Mouse (Mus musculus): ENCODE results near the gene Olfr1228. TPM values are rescaled to one million over a fixed set of nuclear protein-coding genes. Genes with fewer than 3 reads are reported as not detected.

The Olfr1228 gene
- not detected for total RNA-seq (2023)

DNA sequence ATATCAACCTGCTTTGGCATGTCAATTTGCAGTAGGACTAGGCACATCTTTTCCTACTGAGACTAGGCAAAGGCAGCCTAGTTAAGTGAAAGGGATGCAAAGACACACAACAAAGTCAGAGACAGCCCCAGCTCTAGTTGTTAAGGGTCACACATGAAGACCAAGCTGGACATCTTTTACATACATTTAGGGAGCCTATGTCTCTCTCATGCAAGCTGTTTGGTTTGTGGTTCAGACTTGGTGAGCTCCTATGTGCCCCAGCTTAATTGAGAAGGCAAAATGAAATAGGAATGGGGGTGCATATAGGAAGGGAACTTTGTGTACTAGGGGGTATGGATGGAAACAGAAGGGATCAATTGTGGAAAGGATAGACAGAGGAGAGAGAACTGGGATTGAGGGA is at the start of gene Olfr1228:
Olfr1228 (minus strand) TSS at position 101 of the 400 bp plus-strand sequence.

DNA sequence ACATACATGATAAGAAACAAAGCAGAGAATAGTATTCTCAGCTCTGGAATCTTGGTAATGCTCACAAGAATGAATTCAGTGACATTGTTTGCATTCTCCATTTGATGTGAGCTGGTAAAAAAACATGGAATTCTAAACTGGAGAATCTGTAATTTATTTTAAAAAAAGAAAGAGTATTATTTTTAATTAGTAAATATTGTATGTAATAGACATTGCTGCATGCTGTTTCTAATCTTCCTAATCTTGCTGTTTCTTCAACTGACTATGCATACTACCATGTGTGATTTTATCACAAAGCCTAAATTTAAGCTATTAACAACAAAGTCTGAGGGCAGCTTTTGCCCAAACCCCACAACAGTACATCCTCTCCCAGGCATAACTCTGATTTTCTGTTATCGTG is 43.3 kb upstream of the Olfr1228 start, which contains the start of gene Olfr1230:
Olfr1230 (minus strand) TSS at position 101 of the 400 bp plus-strand sequence.

DNA sequence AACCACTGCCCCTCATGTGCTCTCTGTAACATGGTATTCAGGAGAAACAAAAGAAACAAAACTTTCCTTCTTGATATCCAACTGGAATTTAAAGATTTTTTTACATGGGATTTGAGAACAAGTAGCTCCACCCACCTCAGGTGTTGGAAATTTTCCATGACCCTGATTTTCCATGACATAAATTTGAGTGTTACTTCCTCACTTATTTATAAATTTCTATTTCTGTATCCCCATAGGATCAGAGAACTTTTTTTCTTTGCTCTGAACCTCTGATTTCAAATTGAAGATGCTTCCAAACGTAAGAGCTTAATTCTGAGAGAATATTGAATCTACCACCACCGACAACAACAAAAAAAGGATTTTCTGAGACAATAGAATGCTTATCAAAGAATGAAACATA is 34.1 kb upstream of the Olfr1228 start, which contains the start of gene Olfr1229:
Olfr1229 (minus strand) TSS at position 101 of the 400 bp plus-strand sequence.

DNA sequence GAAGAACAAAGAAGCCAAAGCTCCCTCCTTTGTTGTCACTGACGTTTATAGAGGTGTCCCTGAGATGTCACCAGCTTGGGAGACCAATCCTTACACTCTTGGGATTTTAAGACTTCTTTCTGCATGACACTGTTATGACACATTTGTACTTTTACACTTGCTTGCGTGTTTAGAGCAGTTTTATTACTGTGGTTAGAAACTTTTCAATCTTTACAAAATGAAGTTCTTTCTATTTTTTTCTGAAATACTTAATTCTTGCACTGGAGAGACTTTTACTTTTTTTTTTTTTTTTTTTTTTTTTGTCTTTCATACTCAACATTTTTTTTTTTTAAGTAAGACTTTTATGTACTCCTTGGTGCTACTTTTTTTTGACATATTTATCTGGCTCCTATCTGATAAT is 53.9 kb downstream of the Olfr1228 start, which contains the start of gene Olfr1226:
Olfr1226 (minus strand) TSS at position 101 of the 400 bp plus-strand sequence.

Other genes starting within 250 kb of the Olfr1228 start
- gene Olfr1215, start 247.1 kb downstream of the Olfr1228 start, total RNA-seq (2023): not detected
- not detected for gene Olfr1216, start 235.7 kb downstream of the Olfr1228 start, total RNA-seq (2023)
- gene Olfr1217, start 222.0 kb downstream of the Olfr1228 start, total RNA-seq (2023): not detected
- not detected for gene Olfr1218, start 192.9 kb downstream of the Olfr1228 start, total RNA-seq (2023)
- not detected for gene Olfr1219, start 170.5 kb downstream of the Olfr1228 start, total RNA-seq (2023)
- gene Olfr1220, start 147.2 kb downstream of the Olfr1228 start, total RNA-seq (2023): not detected
- gene Olfr1221, start 136.8 kb downstream of the Olfr1228 start, total RNA-seq (2023): not detected
- not detected for gene Olfr1222, start 121.0 kb downstream of the Olfr1228 start, total RNA-seq (2023)
- gene Olfr1223, start 102.5 kb downstream of the Olfr1228 start, total RNA-seq (2023): not detected
- gene Olfr1224-ps1, start 90.0 kb downstream of the Olfr1228 start, total RNA-seq (2023): not detected
- gene Olfr1225, start 79.4 kb downstream of the Olfr1228 start, total RNA-seq (2023): not detected
- gene Olfr1226, start 54.0 kb downstream of the Olfr1228 start, total RNA-seq (2023): not detected
- not detected for gene Olfr1229, start 34.0 kb upstream of the Olfr1228 start, total RNA-seq (2023)
- gene Olfr1230, start 43.2 kb upstream of the Olfr1228 start, total RNA-seq (2023): not detected
- not detected for gene Olfr1231, start 53.0 kb upstream of the Olfr1228 start, total RNA-seq (2023)
- gene Olfr1232, start 75.6 kb upstream of the Olfr1228 start, total RNA-seq (2023): not detected
- gene Olfr1233, start 88.3 kb upstream of the Olfr1228 start, total RNA-seq (2023): not detected
- not detected for gene Olfr1234, start 110.8 kb upstream of the Olfr1228 start, total RNA-seq (2023)
- gene Olfr1238, start 155.6 kb upstream of the Olfr1228 start, total RNA-seq (2023): not detected
- not detected for gene Olfr1239, start 166.3 kb upstream of the Olfr1228 start, total RNA-seq (2023)
- not detected for gene Olfr1240, start 188.9 kb upstream of the Olfr1228 start, total RNA-seq (2023)
- gene Olfr1241, start 233.1 kb upstream of the Olfr1228 start, total RNA-seq (2023): not detected
- gene Olfr1242, start 244.3 kb upstream of the Olfr1228 start, total RNA-seq (2023): not detected

All from CD4-positive naive resting alpha-beta T cell, adult 57 days (primary cell).